Mouse (Mus musculus) heart, postnatal 36 days (tissue): Measurements from ENCODE around the gene Slc25a42. TPM values are rescaled to one million over a fixed set of nuclear protein-coding genes. Genes with fewer than 3 reads are reported as not detected.

Experiments used
- DNase-seq, 2 experiments: peaks; one replicate each; pipeline ENCODE4 v3.0.0; 2021 to 2022
- intact Hi-C: fragments of 180-260 bp; cut with DNase I; formaldehyde crosslinking; loops from one replicate; pipeline ENCODE4 v1.15.1; 2025
- total RNA-seq, 2 experiments: library from RNA; stranded (reverse); gene quantifications; 2 replicates each; pipeline ENCODE4 v1.2.3; 2021

Gene Slc25a42
- 10 to 100 TPM; 53.2 to 66.7 TPM for total RNA-seq

DNA sequence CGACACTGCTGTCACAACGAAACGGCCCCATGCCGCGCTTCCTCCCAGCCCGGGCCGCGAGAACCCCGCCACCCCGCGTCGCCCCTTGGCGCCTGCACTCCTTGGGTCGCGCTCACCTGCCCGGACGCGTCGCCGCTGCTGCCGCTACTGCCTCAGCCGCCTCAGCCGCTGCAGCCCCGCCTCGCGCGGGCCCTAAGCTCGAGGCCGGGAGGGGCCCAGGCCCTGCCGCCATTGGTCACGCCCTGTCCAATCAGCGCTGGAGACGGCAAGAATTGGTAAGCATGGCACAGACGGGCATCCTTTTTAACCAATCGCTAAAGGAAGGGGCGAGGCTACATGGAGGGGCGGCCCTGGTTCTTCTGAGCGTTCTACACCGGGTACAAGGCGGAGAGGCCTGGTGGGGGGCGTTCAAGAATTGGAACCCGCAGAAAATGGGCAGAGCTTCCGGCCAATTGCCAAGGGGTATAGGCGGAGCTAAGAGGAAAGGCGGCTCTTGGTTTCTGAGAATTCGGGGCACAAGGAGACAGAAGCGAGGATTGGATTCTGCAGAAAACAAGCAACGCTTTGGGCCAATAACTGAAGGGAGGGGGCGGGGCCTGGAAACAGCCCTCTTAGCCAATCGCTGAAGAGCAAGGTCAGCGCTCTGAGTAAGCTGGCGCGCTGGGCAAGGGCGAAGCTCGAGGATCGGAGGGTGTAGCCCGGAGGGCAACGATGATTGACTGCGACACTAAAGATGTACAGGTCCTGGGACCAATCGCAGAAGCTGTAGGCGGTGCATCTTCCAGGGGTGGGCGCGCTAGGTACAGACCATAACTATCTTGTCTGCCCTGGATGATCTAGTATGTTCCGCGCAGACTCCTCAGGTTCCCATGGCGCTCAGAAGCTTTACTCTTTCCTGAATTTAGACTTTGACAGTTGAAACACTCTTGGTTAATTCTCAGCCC is at the start of gene Slc25a42:
Gene Slc25a42, minus strand, starts transcription at position 194 of the 944 bp plus-strand sequence.
- intact Hi-C loops = no loop called here
- DNase-seq = peak; percentile 94 to 97

DNA sequence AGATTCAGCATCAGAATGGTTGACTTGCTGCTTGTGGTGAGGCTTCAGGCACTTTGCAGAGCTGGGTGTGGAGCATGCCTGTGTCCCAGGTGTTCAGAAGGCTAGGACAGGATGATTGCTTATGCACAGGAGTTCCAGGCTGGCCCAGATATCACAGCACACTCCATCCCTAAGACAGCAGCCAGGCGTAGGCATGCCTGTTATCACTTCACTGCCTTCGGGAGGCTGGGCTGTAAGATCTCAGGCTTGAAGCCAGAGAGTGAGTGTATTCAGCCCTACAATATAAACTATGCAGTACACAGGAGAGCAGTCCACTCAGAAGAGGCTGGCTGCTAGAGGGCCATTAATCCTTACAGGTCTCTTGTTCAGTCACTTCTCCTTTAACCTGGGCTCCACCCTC is 46.9 kb upstream of the Slc25a42 start:
- no peak for DNase-seq
- intact Hi-C loops = no loop called here

GRCm38 (mm10) chr8:70258600-70258999 is 46.5 kb upstream of the Slc25a42 start:
- DNase-seq = no peak
- intact Hi-C loops = no loop called here

GRCm38 (mm10) chr8:70257456-70257855 is 45.4 kb upstream of the Slc25a42 start:
- intact Hi-C loops = no loop called here

DNA sequence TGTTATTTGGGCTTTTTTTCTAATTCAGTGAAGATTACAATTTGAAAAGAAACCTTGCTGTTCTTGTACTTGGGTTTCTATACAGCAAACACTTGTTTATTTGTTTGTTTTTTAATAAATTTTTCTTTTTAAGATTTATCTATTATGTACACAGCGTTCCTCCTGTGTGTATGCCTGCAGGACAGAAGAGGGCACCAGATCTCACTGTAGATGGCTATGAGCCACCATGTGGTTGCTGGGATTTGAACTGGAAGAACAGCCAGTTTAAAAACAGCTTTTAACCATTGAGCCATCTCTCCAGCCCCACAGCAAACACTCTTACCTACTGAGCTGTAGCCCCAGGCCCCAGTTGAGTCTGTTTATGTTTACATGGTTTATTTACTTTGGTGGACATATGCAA is 42.5 kb upstream of the Slc25a42 start:
- intact Hi-C loops = no loop called here
- no peak for DNase-seq

More at GRCm38 (mm10) chr8:70257456-70257855, 45.4 kb upstream of the Slc25a42 start:
- no peak for DNase-seq

DNA sequence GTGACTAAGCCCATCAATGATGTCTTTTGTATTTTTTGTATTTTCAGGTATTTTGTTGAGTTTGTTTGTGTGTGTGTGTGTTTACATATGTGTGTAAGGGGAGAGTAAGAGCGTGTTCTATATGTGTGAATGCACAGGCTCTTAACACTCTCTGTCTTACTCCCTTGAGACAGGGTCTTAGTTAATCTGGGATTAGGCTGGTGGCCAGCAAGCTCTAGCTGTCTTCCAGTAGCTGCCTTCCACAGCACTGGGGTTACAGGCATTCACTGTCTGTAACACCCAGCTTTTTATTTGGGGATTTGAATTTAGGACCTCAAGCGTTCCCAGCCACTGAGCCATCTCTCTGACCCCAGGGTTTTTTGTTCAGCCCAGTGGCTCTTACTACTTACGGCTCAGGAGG is 35.7 kb upstream of the Slc25a42 start:
- intact Hi-C loops = no loop called here
- DNase-seq = no peak

DNA sequence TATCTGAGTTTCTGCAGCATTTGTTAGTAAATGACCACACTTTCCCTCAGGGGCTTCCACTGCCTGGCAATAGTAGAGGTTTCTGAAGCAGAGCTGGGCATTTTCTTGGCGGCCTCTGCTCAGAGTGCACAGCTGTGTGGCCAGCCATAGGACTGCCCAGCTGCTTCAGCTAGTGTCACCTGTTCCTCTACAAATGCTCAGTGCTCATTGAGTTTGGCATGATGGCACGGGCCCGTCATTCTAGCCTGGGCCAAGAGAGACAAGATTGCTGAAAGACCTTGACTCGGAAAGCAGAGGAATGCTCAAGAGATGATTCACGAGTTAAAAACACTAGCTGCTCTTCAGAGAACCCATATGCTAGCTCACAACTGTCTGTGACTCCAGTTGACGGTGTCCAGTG is 34.5 kb upstream of the Slc25a42 start:
- no peak for DNase-seq
- intact Hi-C loops = no loop called here

GRCm38 (mm10) chr8:70240642-70241041 is 28.5 kb upstream of the Slc25a42 start:
- no peak for DNase-seq
- intact Hi-C loops = no loop called here

GRCm38 (mm10) chr8:70237842-70238241 is 25.7 kb upstream of the Slc25a42 start:
- intact Hi-C loops = no loop called here
- DNase-seq = no peak

GRCm38 (mm10) chr8:70234781-70235128 is 22.6 kb upstream of the Slc25a42 start:
- intact Hi-C loops = no loop called here
- DNase-seq = no peak

GRCm38 (mm10) chr8:70234080-70234780 is 22.1 kb upstream of the Slc25a42 start, which contains the start of the genes Sugp2 and Armc6:
Sugp2 (plus strand) TSS chr8:70234226.
Armc6 (minus strand) TSS chr8:70234466.
- DNase-seq = peak; percentile 92 to 98
- intact Hi-C loops = no loop called here

DNA sequence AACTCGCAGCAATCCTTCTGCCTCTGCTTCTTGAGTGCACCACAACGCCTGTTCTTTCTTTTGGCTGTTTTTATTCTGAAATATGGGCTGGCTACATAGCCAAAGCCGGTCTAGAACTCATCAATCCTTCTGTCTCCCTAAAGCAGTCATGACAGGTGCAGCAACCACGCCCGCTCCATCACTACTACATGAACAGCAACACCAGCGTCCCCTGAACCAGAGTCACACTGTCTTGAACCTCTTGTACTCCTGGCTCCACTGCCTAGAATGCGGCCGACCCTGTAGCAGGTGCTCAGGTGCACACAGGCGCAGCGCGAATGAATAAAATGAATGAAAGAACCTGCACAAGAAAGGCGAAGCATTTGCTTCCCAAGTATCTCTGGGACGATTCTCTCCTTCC is 21.5 kb upstream of the Slc25a42 start:
- DNase-seq = no peak
- intact Hi-C loops = no loop called here

DNA sequence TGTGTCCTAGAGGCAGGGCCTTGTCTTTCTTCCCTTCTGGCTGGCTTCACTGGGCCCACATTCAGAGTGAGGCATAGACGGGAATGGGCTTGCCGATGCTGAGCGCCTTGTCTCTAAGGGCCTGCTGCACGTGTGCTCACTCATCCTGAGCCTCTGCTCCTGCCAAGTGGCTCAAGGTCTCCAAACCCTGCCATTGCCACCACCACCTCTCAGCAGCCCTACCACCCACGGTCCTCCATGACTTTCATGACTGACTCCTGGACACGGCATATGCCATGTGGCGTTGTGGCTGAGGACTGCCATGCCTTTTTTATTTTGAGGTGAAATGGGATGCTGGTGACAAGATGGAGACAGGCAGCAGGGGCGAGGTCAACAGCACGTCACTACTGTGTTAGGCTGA is 18.7 kb upstream of the Slc25a42 start:
- intact Hi-C loops = no loop called here
- no peak for DNase-seq

- DNase-seq = no peak
- intact Hi-C loops = no loop called here
Observed at GRCm38 (mm10) chr8:70227997-70228396, 15.9 kb upstream of the Slc25a42 start.

GRCm38 (mm10) chr8:70223341-70223740 is 11.2 kb upstream of the Slc25a42 start:
- intact Hi-C loops = loop anchor here (1.0 to 5.0 kb wide), 5 partner anchors 23 to 306 kb away; no protein-coding TSS in a partner anchor
- peak; percentile 53 to 61 for DNase-seq

GRCm38 (mm10) chr8:70222041-70222440 is 9.9 kb upstream of the Slc25a42 start:
- intact Hi-C loops = loop anchor here (2.0 to 5.0 kb wide), 3 partner anchors 21 to 305 kb away; no protein-coding TSS in a partner anchor
- no peak for DNase-seq

DNA sequence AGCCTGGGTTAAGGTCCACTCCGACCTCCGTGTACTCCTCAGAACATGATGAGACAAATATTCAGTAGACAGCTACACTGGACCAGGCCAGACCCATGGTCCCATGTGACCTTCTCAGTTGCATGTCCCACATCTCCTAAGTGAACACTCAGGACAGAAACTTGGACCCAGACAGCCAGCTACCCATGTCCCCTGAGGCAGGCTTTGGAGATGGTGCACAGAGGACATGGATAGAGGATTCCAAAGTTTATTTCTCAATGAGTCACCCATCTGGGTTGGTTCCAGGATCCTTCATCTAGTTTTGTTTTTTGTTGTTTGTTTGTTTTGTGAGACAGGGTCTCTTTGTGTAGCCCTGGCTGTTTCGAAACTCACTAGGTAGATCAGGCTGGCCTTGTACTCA is 8.8 kb upstream of the Slc25a42 start:
- intact Hi-C loops = loop anchor here (5.0 kb wide), 1 partner anchor 304 kb away; no protein-coding TSS in a partner anchor
- no peak for DNase-seq

DNA sequence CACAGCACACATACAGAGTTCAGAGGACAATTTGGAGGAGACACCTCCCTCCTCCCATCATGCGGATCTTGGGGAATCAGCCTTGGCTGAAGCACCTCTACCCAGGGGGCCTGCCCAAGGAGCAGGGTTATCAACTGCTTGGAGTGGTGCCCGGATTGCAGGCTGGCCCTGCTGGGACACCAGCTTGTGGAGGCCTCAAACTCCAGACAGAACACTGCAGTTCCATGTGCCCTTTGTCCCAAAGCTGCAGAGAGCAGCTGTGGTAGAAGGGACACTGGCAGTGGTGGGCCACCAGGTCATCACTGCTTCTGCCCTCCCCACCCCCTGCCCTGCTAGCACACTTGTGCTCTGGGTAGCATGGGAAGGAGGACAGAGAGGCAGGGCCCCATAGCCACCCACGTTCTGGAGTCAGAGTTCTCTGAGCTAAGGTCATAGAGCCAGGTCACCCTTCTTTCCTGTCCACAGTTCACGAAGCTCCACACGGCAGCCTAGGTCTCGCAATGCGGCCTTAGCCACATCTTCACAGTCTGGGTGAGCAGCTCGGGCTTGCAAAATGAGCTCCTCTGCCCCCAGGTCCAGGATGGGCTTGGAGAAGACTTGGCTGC is 8.2 kb upstream of the Slc25a42 start:
- intact Hi-C loops = loop anchor here (5.0 kb wide), 1 partner anchor 303 kb away; no protein-coding TSS in a partner anchor
- peak in 1 of 2 experiments; percentile 43 for DNase-seq

- intact Hi-C loops = no loop called here
- no peak for DNase-seq
Observed at GRCm38 (mm10) chr8:70219107-70219684, 7.1 kb upstream of the Slc25a42 start.

DNA sequence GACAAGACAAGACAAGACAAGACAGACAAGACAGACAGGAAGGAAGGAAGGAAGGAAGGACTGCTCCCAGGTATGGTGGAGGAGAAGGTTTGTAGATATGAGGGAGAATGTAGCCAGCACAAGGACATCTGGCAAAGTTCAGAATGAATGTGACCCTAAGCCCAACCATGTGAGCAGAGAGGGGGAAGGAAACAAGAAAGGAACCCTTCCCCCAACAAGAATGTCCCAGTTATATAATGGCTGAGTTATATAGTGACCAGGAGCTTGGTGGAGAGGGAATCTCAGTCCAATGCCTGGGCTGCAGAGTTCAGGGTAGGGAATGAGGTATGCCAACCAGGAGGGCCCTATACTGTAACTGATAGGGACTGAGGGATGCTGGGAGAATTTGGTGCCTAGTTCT is 5.3 kb upstream of the Slc25a42 start:
- intact Hi-C loops = no loop called here

DNA sequence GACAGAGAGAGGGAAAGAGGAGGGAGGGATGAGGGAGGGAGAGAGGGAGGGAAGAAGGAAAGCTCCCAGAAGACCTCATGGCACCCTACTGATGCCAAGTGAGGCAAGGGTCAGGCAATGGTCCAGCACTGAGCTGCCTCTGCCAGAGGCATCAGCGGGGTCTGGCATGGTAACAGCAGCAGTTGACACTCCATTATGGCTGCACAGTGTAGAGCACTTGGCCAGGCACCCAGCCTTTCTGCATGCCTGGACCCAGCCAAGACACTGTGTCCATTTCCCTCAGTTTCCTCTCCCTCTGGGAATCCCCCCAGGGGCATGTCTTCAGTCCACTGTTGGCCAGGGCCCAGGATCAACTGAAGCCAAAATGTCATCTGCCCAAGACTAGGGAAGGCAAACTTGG is 4.5 kb upstream of the Slc25a42 start:
- intact Hi-C loops = no loop called here
- DNase-seq = peak; percentile 78 to 80

More for the DNA sequence above, 5.3 kb upstream of the Slc25a42 start:
- DNase-seq = no peak
